Mouse (Mus musculus): ENCODE measurements around the gene Rsad1. TPM values are rescaled to one million over a fixed set of nuclear protein-coding genes. Genes with fewer than 3 reads are reported as not detected.

The Rsad1 gene
- polyA plus RNA-seq, 1 experiment from 2014 or later: 2.8 TPM

DNA sequence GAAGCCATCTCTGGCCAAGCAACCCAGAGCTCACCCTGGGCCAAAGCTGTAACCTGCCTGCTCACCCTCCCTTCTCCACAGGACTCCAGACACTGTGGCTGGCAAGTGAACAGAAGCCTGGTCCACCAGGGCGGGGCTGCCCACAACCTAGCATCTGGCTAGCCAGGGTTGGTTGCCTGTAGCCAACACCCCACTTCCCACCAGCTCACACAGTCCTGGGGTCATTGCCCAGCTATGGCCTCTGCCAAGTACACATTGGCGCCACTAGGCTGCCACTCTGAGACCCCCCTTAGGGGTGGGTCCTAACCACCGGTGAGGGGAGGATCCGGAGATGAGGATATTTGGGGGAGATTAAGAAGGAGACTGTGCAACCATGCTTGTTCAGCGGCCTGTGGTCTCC is 14.8 kb upstream of the Rsad1 start:
- ATAC-seq (ENCODE audit: low read depth) (peak; percentile 16; the same call in 1 of the 2 replicates), DNase-seq (ENCODE audit: low spot score) (no peak)
- H3K4me3 ChIP-seq (ENCODE audit: low read depth, low read length): peak overlapping the region; percentile 28
- H3K36me3 ChIP-seq (ENCODE audit: control insufficient read depth, insufficient read depth, low read length): peaks cover 24% of the 10 kb centered on the region
- peak overlapping the region; percentile 56 for H3K4me2 ChIP-seq (ENCODE audit: low read depth, low read length)
- H3K9me3 ChIP-seq (ENCODE audit: control insufficient read depth, low read length): no peaks in the 10 kb centered on the region
- H3K27me3 ChIP-seq (replicated peaks; ENCODE audit: control insufficient read depth, insufficient read depth, low read length): peaks cover 23% of the 10 kb centered on the region
- 0 out of 2 replicates have a peak overlapping the region, but pooled peaks have one; percentile 45 for H3K9ac ChIP-seq (ENCODE audit: low read depth, low read length)
- H3K27ac ChIP-seq (replicated peaks; ENCODE audit: low read depth, low read length): no peak overlapping the region
- peaks cover 14% of the 10 kb centered on the region for H3K4me1 ChIP-seq (ENCODE audit: control insufficient read depth, insufficient read depth, low read length)
- 53% methylated on average over 5 of the region's 5 CpGs for WGBS

DNA sequence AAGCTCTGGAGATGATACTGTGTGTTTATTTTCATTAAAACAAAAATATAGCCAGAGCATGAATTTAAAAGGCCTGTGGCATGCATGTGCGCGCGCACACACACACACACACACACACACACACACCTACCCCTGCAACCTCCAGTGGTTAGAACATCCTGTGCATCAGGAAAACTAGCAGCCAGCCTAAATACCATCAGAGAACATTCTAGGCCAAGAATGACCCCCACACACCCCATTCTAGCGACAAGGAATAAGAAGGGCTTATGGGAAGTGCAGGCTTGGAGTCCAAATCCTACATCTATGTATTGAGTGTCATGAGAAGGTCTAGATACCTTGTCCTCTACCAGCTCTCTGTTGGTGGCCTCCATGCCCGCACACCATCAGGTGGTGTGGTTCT is 14.3 kb upstream of the Rsad1 start:
- H3K9ac ChIP-seq (ENCODE audit: low read depth, low read length): no peak overlapping the region
- no peak overlapping the region for H3K4me2 ChIP-seq (ENCODE audit: low read depth, low read length)
- peaks cover 14% of the 10 kb centered on the region for H3K4me1 ChIP-seq (ENCODE audit: control insufficient read depth, insufficient read depth, low read length)
- no peak for ATAC-seq (ENCODE audit: low read depth)
- H3K9me3 ChIP-seq (ENCODE audit: control insufficient read depth, low read length): no peaks in the 10 kb centered on the region
- DNase-seq (ENCODE audit: low spot score): no peak
- 87% methylated on average over 5 of the region's 5 CpGs for WGBS
- H3K4me3 ChIP-seq (ENCODE audit: low read depth, low read length): no peak overlapping the region
- peaks cover 23% of the 10 kb centered on the region for H3K27me3 ChIP-seq (replicated peaks; ENCODE audit: control insufficient read depth, insufficient read depth, low read length)
- no peak overlapping the region for H3K27ac ChIP-seq (replicated peaks; ENCODE audit: low read depth, low read length)
- H3K36me3 ChIP-seq (ENCODE audit: control insufficient read depth, insufficient read depth, low read length): peaks cover 21% of the 10 kb centered on the region

DNA sequence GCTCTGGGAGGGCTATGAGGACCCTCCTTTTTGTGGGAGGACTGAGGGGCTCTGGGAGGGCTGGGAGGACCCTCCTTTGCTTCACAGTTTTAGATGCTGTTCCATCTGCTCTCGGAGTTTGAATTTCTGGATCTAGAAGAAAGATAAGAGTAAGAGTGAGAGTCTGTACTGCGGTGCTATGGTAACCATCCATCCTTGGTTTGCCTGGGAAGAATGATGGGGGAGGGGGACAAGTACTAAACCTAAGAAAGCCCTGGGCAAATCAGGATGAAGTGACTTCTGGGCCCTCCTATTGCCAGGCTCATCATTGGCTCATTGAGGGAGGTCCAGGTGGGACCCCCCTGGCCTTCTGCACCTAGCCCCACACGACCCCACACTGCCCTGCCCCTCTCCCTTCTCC is 9.2 kb upstream of the Rsad1 start:
- H3K27ac ChIP-seq (replicated peaks; ENCODE audit: low read depth, low read length): no peak overlapping the region
- H3K4me1 ChIP-seq (ENCODE audit: control insufficient read depth, insufficient read depth, low read length): no peaks in the 10 kb centered on the region
- no peak overlapping the region for H3K9ac ChIP-seq (ENCODE audit: low read depth, low read length)
- no peak overlapping the region for H3K4me2 ChIP-seq (ENCODE audit: low read depth, low read length)
- WGBS: 78% methylated on average over 3 of the region's 3 CpGs
- ATAC-seq (ENCODE audit: low read depth) (no peak), DNase-seq (ENCODE audit: low spot score) (no peak)
- no peak overlapping the region for H3K4me3 ChIP-seq (ENCODE audit: low read depth, low read length)
- peaks cover 13% of the 10 kb centered on the region for H3K36me3 ChIP-seq (ENCODE audit: control insufficient read depth, insufficient read depth, low read length)
- no peaks in the 10 kb centered on the region for H3K9me3 ChIP-seq (ENCODE audit: control insufficient read depth, low read length)
- no peaks in the 10 kb centered on the region for H3K27me3 ChIP-seq (replicated peaks; ENCODE audit: control insufficient read depth, insufficient read depth, low read length)

DNA sequence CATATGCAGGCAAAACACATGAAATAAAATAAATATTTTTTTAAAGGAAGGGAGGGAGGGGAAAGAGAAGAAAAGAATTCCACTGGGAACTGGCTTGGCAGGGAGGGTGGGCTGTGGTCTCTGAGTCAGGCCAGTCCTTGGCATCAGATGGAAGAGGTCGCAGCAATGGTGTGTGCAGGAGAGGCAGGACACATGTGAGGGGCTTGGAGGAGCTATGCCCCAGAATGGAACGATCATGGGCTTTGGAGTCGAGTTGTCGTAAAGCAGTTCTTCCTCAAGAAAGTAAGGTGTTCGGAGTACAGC is 1.3 kb upstream of the Rsad1 start:
- DNase-seq (ENCODE audit: low spot score) (no peak), ATAC-seq (ENCODE audit: low read depth) (no peak)
- Histone ChIP-seq H3K9ac (ENCODE audit: low read depth, low read length) (no peak overlapping the region), H3K4me2 (ENCODE audit: low read depth, low read length) (no peak overlapping the region), H3K4me1 (ENCODE audit: control insufficient read depth, insufficient read depth, low read length) (peaks cover 8% of the 10 kb centered on the region), H3K4me3 (ENCODE audit: low read depth, low read length) (no peak overlapping the region), H3K36me3 (ENCODE audit: control insufficient read depth, insufficient read depth, low read length) (no peaks in the 10 kb centered on the region), H3K27ac (replicated peaks; ENCODE audit: low read depth, low read length) (0 out of 2 replicates have a peak overlapping the region, but pooled peaks have one; percentile 8), H3K27me3 (replicated peaks; ENCODE audit: control insufficient read depth, insufficient read depth, low read length) (no peaks in the 10 kb centered on the region), H3K9me3 (ENCODE audit: control insufficient read depth, low read length) (no peaks in the 10 kb centered on the region)
- 69% methylated on average over 5 of the region's 5 CpGs for WGBS

DNA sequence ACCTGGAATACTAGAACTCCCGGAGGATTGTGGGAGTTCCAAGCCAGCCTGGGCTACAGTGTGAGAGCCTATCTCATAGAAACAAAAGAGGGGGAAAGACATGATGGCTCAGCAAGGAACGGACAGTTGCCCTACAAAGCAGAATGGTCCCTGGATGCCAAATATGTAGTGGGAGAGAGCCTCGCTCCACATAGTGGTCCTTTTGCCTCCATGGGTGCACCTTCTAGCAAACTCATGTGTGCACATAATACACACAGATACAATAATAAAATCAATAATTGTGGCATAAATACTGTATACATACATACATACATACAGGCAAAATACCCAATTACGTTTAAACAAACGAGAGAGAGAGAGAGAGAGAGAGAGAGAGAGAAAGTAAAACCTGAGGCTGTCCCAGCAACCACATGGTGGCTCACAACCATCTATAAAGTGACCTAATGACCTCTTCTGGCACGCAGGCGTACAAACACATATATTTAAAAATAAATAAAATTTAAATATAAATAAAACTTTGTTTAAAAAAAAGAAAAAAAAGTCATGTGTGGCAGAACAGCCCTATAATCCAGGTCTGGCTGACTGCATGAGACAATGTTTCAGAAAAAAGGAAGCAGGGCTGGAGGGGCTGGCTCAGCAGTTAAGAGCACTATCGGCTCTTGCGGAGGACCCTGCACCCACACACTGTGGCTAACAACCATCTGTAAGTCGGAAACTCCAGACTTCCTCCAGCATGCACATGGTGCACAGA is 811 bp upstream of the Rsad1 start:
- WGBS: 57% methylated on average over 10 of the region's 10 CpGs
- H3K36me3 ChIP-seq (ENCODE audit: control insufficient read depth, insufficient read depth, low read length): no peaks in the 10 kb centered on the region
- no peaks in the 10 kb centered on the region for H3K27me3 ChIP-seq (replicated peaks; ENCODE audit: control insufficient read depth, insufficient read depth, low read length)
- no peak overlapping the region for H3K9ac ChIP-seq (ENCODE audit: low read depth, low read length)
- H3K4me3 ChIP-seq (ENCODE audit: low read depth, low read length): no peak overlapping the region
- peaks cover 8% of the 10 kb centered on the region for H3K4me1 ChIP-seq (ENCODE audit: control insufficient read depth, insufficient read depth, low read length)
- no peak overlapping the region for H3K27ac ChIP-seq (replicated peaks; ENCODE audit: low read depth, low read length)
- DNase-seq (ENCODE audit: low spot score) (peak; percentile 42), ATAC-seq (ENCODE audit: low read depth) (no peak)
- H3K9me3 ChIP-seq (ENCODE audit: control insufficient read depth, low read length): no peaks in the 10 kb centered on the region
- peak overlapping the region; percentile 97; the same call in 1 of the 2 replicates for H3K4me2 ChIP-seq (ENCODE audit: low read depth, low read length)

DNA sequence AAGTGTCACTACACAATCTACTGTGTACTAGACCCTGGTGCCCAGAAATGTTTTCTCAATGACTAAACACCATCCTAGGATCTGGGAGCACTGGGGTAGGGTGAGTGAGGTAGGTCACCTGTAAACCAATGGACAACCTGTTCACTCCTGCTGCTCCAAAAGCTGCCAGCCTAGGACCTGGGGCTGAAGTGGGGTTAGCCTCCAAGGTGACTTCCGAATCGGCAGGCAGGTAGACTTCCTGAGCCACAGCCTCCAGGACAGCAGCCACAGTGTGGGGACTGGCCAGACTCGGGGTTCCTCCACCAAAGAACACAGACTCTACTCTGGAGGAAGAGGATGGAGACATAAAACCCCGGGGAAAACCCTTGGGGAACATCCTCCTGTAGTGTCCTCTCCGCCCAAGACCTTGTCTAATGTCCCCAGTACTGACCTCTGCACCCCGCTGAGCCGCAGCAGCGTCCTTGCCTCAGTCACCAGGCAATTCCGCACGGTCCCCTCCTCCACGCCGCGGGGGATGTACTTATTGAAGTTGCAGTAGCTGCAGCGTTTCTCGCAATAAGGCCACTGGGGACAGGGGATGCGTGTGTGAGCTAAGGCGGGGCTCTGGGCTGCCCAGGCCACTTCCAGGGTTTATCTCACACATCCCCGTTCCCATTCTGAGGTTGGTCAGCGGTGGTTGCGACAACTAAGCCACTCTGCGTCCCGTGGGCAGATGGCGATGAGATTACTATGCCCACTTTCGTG is 842 bp downstream of the Rsad1 start:
- DNase-seq (ENCODE audit: low spot score): peak; percentile 54
- H3K4me2 ChIP-seq (ENCODE audit: low read depth, low read length): peak overlapping the region; percentile 97
- no peaks in the 10 kb centered on the region for H3K27me3 ChIP-seq (replicated peaks; ENCODE audit: control insufficient read depth, insufficient read depth, low read length)
- H3K9ac ChIP-seq (ENCODE audit: low read depth, low read length): peak overlapping the region; percentile 74
- 9% methylated on average over 24 of the region's 24 CpGs for WGBS
- H3K9me3 ChIP-seq (ENCODE audit: control insufficient read depth, low read length): no peaks in the 10 kb centered on the region
- H3K36me3 ChIP-seq (ENCODE audit: control insufficient read depth, insufficient read depth, low read length): no peaks in the 10 kb centered on the region
- H3K27ac ChIP-seq (replicated peaks; ENCODE audit: low read depth, low read length): peak overlapping the region; percentile 76
- peaks cover 8% of the 10 kb centered on the region for H3K4me1 ChIP-seq (ENCODE audit: control insufficient read depth, insufficient read depth, low read length)
- peak overlapping the region; percentile 67 for H3K4me3 ChIP-seq (ENCODE audit: low read depth, low read length)
- peak; percentile 17; the same call in 1 of the 2 replicates for ATAC-seq (ENCODE audit: low read depth)

DNA sequence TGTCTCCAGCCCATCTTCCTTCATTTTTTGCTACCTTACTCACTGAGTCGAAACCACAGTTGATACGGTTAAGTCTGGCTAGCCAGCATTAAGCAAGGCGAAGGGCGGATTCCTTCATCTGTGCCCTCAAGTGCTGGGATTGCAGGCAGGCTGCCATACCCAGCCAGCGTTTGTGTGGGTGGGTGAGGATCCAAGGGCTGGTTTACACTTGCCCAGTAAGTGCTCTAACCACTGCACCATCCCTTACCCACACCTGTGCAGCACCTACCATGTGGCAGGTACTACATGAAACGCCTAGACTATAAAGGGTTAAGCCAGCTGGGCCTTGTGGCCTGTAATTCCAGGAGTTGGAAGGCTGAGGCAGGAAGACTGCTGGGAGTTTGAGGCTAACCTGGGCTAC is 1.8 kb downstream of the Rsad1 start:
- WGBS: 95% methylated on average over 6 of the region's 6 CpGs
- DNase-seq (ENCODE audit: low spot score): no peak

DNA sequence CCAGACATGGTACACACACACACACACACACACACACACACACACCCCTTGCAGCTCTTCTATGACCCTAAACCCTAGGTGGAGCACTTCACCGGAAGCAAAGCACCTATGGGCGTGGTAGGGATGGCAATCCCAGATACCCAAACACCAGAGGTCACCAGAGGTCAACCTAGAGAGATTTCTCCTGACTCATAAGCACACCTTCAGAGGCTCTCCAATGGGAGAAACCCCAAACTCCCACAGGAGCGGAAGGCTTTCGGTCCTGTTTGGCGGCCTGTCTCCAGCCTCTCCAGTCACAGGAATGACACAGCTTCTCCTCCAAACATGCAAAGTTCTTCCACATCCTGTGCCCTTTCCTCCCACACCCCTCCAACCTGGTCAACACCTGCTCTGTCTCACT is 2.7 kb downstream of the Rsad1 start:
- Histone ChIP-seq H3K36me3 (ENCODE audit: control insufficient read depth, insufficient read depth, low read length) (peaks cover 12% of the 10 kb centered on the region; the same call in 1 of the 2 replicates), H3K4me3 (ENCODE audit: low read depth, low read length) (no peak overlapping the region), H3K4me2 (ENCODE audit: low read depth, low read length) (no peak overlapping the region), H3K27me3 (replicated peaks; ENCODE audit: control insufficient read depth, insufficient read depth, low read length) (no peaks in the 10 kb centered on the region), H3K4me1 (ENCODE audit: control insufficient read depth, insufficient read depth, low read length) (peaks cover 8% of the 10 kb centered on the region), H3K27ac (replicated peaks; ENCODE audit: low read depth, low read length) (no peak overlapping the region), H3K9ac (ENCODE audit: low read depth, low read length) (no peak overlapping the region), H3K9me3 (ENCODE audit: control insufficient read depth, low read length) (no peaks in the 10 kb centered on the region)
- DNase-seq (ENCODE audit: low spot score) (no peak), ATAC-seq (ENCODE audit: low read depth) (no peak)
- WGBS: 100% methylated on average over 5 of the region's 5 CpGs

More for the DNA sequence above, 1.8 kb downstream of the Rsad1 start:
- no peak overlapping the region for H3K4me2 ChIP-seq (ENCODE audit: low read depth, low read length)
- no peak overlapping the region for H3K9ac ChIP-seq (ENCODE audit: low read depth, low read length)
- H3K27ac ChIP-seq (replicated peaks; ENCODE audit: low read depth, low read length): no peak overlapping the region
- no peaks in the 10 kb centered on the region for H3K27me3 ChIP-seq (replicated peaks; ENCODE audit: control insufficient read depth, insufficient read depth, low read length)
- peaks cover 8% of the 10 kb centered on the region for H3K4me1 ChIP-seq (ENCODE audit: control insufficient read depth, insufficient read depth, low read length)
- no peak overlapping the region for H3K4me3 ChIP-seq (ENCODE audit: low read depth, low read length)
- ATAC-seq (ENCODE audit: low read depth): no peak
- no peaks in the 10 kb centered on the region for H3K9me3 ChIP-seq (ENCODE audit: control insufficient read depth, low read length)
- H3K36me3 ChIP-seq (ENCODE audit: control insufficient read depth, insufficient read depth, low read length): peaks cover 5% of the 10 kb centered on the region; the same call in 1 of the 2 replicates
